Mouse (Mus musculus): ENCODE results near the gene Lypd5.

- TF ChIP-seq ZNF384 (IDR thresholded peaks at IDR 0.05; ENCODE audit: low read depth, low read length): no peak
- TF ChIP-seq ZC3H11A (IDR thresholded peaks at IDR 0.05; ENCODE audit: borderline replicate concordance, low read depth, low read length): no peak
- TF ChIP-seq HCFC1 (IDR thresholded peaks at IDR 0.05; ENCODE audit: borderline replicate concordance, insufficient read depth, low read length): no peak
- TF ChIP-seq MAFK (IDR thresholded peaks at IDR 0.05; ENCODE audit: insufficient read depth, low read depth, low read length): no peak
- no peak for TF ChIP-seq CHD2 (IDR thresholded peaks at IDR 0.05; ENCODE audit: low read depth, low read length)
These were observed 5.2 kb upstream of the Lypd5 start for GRCm38 (mm10) chr7:24343701-24344272.

All from ES-E14 (cell line).